Mouse (Mus musculus): ENCODE measurements around the gene Ppp1r1b. TPM values are rescaled to one million over a fixed set of nuclear protein-coding genes. Genes with fewer than 3 reads are reported as not detected.

Gene Ppp1r1b
- polyA plus RNA-seq, 1 experiment = not detected

GRCm38 (mm10) chr11:98385638-98386585 lies 37.7 kb downstream of the Ppp1r1b start, which contains the start of gene Pnmt:
Pnmt (plus strand) TSS chr11:98386450.
- H3K4me1 ChIP-seq (ENCODE audit: control insufficient read depth, insufficient read depth, insufficient read length, low read length) = no peaks in the 10 kb centered on the region
- H3K4me3 ChIP-seq (ENCODE audit: insufficient read depth, low read depth, low read length) = no peak within 1 kb of the TSS
- no peak within 1 kb of the TSS for H3K27ac ChIP-seq (replicated peaks; ENCODE audit: low read depth, low read length)

GRCm38 (mm10) chr11:98386596-98386995 lies 38.4 kb downstream of the Ppp1r1b start:
- H3K4me3 ChIP-seq (ENCODE audit: insufficient read depth, low read depth, low read length) = no peak overlapping the region
- no peaks in the 10 kb centered on the region for H3K4me1 ChIP-seq (ENCODE audit: control insufficient read depth, insufficient read depth, insufficient read length, low read length)
- no peak overlapping the region for H3K27ac ChIP-seq (replicated peaks; ENCODE audit: low read depth, low read length)

DNA sequence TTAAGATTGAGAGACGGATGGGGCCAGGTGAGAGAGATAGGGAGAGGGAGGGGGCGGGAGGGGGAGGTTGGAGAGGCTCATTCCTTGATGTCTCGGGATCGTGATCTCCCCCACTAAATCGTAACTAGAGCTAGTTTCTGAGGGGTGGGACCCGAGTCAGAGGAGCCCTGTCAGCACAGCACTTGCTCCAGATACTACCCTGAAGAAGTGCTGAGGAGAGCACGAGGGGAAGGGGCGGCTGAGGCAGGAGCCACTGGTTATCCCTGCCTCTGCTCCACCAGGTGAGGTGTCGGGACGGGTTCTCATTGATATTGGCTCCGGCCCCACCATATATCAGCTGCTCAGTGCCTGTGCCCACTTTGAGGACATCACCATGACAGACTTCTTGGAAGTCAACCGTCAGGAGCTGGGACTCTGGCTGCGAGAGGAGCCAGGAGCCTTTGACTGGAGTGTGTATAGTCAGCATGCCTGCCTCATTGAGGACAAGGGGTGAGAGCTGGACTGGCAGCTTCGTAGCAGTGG lies 38.9 kb downstream of the Ppp1r1b start:
- Histone ChIP-seq H3K27ac (replicated peaks; ENCODE audit: low read depth, low read length) (no peak overlapping the region), H3K4me1 (ENCODE audit: control insufficient read depth, insufficient read depth, insufficient read length, low read length) (no peaks in the 10 kb centered on the region), H3K4me3 (ENCODE audit: insufficient read depth, low read depth, low read length) (no peak overlapping the region)

DNA sequence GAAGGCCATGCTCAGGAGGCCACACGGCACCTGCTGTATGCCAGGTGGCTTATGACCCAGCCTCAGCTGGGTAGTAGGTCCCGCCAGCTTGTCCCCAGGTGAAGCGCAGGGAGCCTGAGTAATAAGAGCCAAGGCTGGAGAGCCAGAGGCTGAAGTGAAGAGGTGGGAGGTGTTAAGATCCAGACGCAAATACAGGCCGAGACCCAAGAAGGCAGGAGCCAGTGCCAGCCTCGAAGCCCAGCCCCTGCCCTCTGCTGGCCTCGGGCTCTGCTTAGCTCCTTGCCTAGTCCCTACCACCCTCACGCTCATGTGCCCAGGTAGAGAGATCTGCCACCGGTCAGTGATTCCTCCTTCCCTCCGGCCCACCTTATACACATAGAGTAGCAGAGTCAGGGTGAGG lies 40.1 kb downstream of the Ppp1r1b start:
- no peak overlapping the region for H3K27ac ChIP-seq (replicated peaks; ENCODE audit: low read depth, low read length)
- no peak overlapping the region for H3K4me3 ChIP-seq (ENCODE audit: insufficient read depth, low read depth, low read length)
- H3K4me1 ChIP-seq (ENCODE audit: control insufficient read depth, insufficient read depth, insufficient read length, low read length) = no peaks in the 10 kb centered on the region

- no peak overlapping the region for H3K27ac ChIP-seq (replicated peaks; ENCODE audit: low read depth, low read length)
- no peak overlapping the region for H3K4me3 ChIP-seq (ENCODE audit: insufficient read depth, low read depth, low read length)
- no peaks in the 10 kb centered on the region for H3K4me1 ChIP-seq (ENCODE audit: control insufficient read depth, insufficient read depth, insufficient read length, low read length)
Measured at GRCm38 (mm10) chr11:98389221-98389780, 41.1 kb downstream of the Ppp1r1b start.

GRCm38 (mm10) chr11:98390141-98390540 lies 41.9 kb downstream of the Ppp1r1b start:
- Histone ChIP-seq H3K27ac (replicated peaks; ENCODE audit: low read depth, low read length) (no peak overlapping the region), H3K4me1 (ENCODE audit: control insufficient read depth, insufficient read depth, insufficient read length, low read length) (no peaks in the 10 kb centered on the region), H3K4me3 (ENCODE audit: insufficient read depth, low read depth, low read length) (no peak overlapping the region)

GRCm38 (mm10) chr11:98392034-98392433 lies 43.8 kb downstream of the Ppp1r1b start:
- Histone ChIP-seq H3K4me3 (ENCODE audit: insufficient read depth, low read depth, low read length) (no peak overlapping the region), H3K4me1 (ENCODE audit: control insufficient read depth, insufficient read depth, insufficient read length, low read length) (no peaks in the 10 kb centered on the region), H3K27ac (replicated peaks; ENCODE audit: low read depth, low read length) (no peak overlapping the region)

DNA sequence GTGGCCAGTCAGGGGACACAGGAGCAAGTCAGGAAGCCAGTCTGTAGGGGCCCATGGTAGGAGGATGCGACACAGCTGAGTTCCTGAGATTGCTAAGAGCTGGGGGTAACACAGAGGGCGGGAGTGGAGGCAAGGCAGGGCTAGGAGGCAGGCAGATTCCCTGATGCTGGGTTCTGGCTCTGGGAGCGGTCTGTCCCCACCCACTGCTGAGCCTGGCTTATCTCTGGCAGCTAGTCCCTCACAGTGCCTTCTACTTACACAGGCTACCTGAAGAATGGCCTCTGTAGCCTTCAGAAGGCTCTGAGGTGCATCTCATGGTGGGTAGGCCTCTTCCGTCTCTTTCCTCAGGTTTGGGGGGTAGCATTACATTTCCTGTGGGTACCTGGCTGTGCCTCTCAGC lies 44.4 kb downstream of the Ppp1r1b start:
- no peak overlapping the region for H3K27ac ChIP-seq (replicated peaks; ENCODE audit: low read depth, low read length)
- no peak overlapping the region for H3K4me3 ChIP-seq (ENCODE audit: insufficient read depth, low read depth, low read length)
- no peaks in the 10 kb centered on the region for H3K4me1 ChIP-seq (ENCODE audit: control insufficient read depth, insufficient read depth, insufficient read length, low read length)

- H3K27ac ChIP-seq (replicated peaks; ENCODE audit: low read depth, low read length) = no peak overlapping the region
- H3K4me3 ChIP-seq (ENCODE audit: insufficient read depth, low read depth, low read length) = no peak overlapping the region
- H3K4me1 ChIP-seq (ENCODE audit: control insufficient read depth, insufficient read depth, insufficient read length, low read length) = no peaks in the 10 kb centered on the region
Measured at GRCm38 (mm10) chr11:98393317-98393716, 45.1 kb downstream of the Ppp1r1b start.

- Histone ChIP-seq H3K27ac (replicated peaks; ENCODE audit: low read depth, low read length) (no peak overlapping the region), H3K4me3 (ENCODE audit: insufficient read depth, low read depth, low read length) (no peak overlapping the region), H3K4me1 (ENCODE audit: control insufficient read depth, insufficient read depth, insufficient read length, low read length) (no peaks in the 10 kb centered on the region)
Measured at GRCm38 (mm10) chr11:98394301-98394700, 46.1 kb downstream of the Ppp1r1b start.

DNA sequence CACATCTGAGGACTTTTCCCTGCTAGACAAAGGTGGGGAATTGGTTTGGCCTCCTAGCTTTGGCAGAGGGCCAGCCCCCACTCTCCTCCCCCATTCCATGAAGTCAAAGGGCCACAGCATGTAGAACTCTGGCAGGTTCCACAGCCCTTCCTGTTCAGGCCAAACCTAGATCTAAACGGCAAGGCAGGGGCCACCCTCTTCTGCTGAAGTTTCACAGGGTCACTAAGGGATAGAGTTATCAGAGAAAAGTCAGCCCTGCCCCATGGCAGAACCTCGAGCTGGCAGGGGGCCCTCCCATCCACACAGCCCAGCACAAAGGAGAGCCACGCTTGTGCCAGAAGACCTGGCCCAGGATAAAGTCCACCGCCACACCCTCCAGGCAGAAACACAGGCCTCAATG lies 46.8 kb downstream of the Ppp1r1b start:
- Histone ChIP-seq H3K27ac (replicated peaks; ENCODE audit: low read depth, low read length) (no peak overlapping the region), H3K4me3 (ENCODE audit: insufficient read depth, low read depth, low read length) (no peak overlapping the region), H3K4me1 (ENCODE audit: control insufficient read depth, insufficient read depth, insufficient read length, low read length) (no peaks in the 10 kb centered on the region)

DNA sequence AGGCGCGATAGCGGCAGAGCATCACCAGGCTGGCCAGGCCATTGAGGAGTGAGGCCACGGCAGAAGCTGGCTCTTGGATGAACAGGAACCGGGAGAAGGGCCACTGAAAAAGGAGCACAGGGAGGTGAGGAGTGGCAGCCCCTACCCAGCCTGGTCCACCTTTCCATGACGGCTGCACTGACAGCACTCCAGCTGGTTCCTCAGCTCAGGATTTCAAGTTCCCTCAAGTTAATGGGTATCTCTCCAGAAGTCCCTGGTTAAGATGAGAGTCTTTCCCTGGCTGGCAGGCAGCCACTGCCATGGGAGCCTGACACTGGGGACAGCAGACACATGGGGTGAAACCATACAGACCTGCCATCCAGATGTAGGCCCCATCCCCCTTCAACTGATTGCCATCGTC lies 49.7 kb downstream of the Ppp1r1b start:
- peaks cover 2% of the 10 kb centered on the region; the same call in 1 of the 2 replicates for H3K4me1 ChIP-seq (ENCODE audit: control insufficient read depth, insufficient read depth, insufficient read length, low read length)
- no peak overlapping the region for H3K27ac ChIP-seq (replicated peaks; ENCODE audit: low read depth, low read length)
- no peak overlapping the region for H3K4me3 ChIP-seq (ENCODE audit: insufficient read depth, low read depth, low read length)

DNA sequence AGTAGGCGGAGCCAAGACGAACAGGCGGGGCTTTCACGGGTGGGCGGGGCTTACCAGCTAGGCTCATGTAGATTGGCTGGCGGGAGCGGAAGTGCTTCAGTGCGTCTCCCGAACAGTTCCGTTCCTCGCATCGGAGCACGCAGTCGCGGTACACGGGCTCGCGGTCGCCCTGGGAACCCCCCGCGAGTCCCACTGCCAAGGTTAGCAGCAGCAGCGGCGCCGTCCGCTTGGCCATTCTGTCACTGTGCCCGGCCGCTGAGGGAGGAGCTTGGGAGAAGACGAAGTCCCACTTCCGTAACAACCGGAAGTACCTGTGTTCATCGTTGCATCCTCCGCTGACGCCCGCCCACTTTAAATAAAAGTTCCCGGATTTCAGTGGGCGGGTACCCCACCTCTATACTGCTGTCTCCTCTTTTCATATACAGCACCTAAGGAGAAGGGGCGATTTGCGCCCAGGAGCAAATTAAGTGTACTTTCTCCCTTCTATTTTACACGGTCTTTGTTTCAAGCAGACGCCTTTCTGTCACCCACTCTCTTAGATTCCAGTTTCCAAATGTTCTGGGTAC lies 52.0 kb downstream of the Ppp1r1b start, which contains the start of gene Pgap3:
Gene Pgap3 (minus strand): TSS at position 330 of the 566 bp plus-strand sequence.
- H3K4me1 ChIP-seq (ENCODE audit: control insufficient read depth, insufficient read depth, insufficient read length, low read length) = peaks cover 2% of the 10 kb centered on the region; the same call in 1 of the 2 replicates
- H3K4me3 ChIP-seq (ENCODE audit: insufficient read depth, low read depth, low read length) = peak within 1 kb of the TSS; percentile 73
- H3K27ac ChIP-seq (replicated peaks; ENCODE audit: low read depth, low read length) = peak within 1 kb of the TSS; percentile 75

DNA sequence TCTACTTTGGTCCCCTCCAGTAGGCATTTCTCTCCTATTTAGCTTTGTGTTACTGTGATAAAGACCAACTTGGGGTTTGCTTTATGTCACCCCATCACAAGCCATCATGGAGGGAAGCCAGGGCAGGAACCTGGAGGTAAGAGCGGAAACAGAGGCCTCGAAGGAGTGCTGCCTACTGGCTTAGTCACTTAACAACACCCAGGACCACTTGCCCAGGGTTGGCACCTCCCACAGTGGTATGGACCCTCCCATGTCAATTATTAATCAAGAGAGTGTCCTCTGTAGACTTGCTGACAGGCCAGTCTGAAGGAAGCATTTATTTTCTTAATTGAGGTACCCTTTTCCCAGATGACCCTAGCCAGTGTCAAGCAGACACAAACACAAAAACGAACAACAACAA lies 52.6 kb downstream of the Ppp1r1b start:
- Histone ChIP-seq H3K4me1 (ENCODE audit: control insufficient read depth, insufficient read depth, insufficient read length, low read length) (peaks cover 2% of the 10 kb centered on the region; the same call in 1 of the 2 replicates), H3K4me3 (ENCODE audit: insufficient read depth, low read depth, low read length) (peak overlapping the region; percentile 73), H3K27ac (replicated peaks; ENCODE audit: low read depth, low read length) (no peak overlapping the region)

GRCm38 (mm10) chr11:98406621-98407020 lies 58.4 kb downstream of the Ppp1r1b start:
- no peak overlapping the region for H3K4me3 ChIP-seq (ENCODE audit: insufficient read depth, low read depth, low read length)
- no peaks in the 10 kb centered on the region for H3K4me1 ChIP-seq (ENCODE audit: control insufficient read depth, insufficient read depth, insufficient read length, low read length)
- no peak overlapping the region for H3K27ac ChIP-seq (replicated peaks; ENCODE audit: low read depth, low read length)
